Mouse (Mus musculus) cerebellum, postnatal 14 days (tissue): Measurements from ENCODE around the gene Rora.
A peak's percentile ranks its signal among the peaks of the same experiment; 100 is the strongest.

Experiments
- DNase-seq, 2 experiments: peaks; one replicate each; pipeline ENCODE4 v3.0.0; 2021; ENCODE audit warnings: mixed read lengths in 2 of 2

Rora gene

DNA sequence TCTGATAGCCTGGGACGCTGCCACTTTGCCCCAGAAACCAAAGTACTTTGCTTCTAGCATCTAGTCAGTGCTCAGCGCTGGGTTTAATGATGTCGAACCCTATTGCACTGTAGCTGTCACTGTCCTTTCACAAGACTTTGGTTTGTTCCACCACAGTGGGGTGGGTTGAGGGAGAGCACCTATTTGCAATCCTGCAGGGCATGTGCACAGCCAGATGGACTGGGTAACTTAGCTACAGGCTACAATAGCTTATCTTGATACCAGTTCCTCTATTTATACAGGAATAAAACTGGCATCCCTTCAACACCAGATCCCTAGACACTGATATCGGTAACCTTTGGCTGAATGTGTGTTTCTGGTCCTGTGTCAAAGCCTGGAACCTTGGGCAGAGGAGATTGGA lies 366.8 kb downstream of the Rora start:
- DNase-seq: no peak

GRCm38 (mm10) chr9:69021482-69021881 lies 367.9 kb downstream of the Rora start:
- no peak for DNase-seq

- no peak for DNase-seq
Measured at GRCm38 (mm10) chr9:69023314-69023713, 369.7 kb downstream of the Rora start.

DNA sequence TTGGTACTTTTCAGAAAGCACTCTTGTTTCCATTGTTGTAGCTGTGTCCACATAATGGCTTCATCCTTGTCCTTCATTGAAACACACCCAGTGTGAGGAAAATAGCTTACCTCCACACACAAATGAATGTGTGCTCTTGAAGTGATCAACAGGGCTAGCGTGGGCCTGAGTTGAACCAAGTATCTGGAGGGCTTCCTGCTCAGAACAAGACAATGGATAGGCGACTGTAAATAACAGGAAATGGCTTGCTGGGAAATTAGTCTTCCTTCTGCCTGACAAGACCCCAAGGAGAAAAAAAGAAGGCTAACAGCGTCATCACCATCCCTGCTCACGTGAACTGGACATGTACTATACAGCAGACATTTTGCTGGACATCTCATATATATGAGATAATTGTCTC lies 374.6 kb downstream of the Rora start:
- no peak for DNase-seq

GRCm38 (mm10) chr9:69034301-69034871 lies 380.8 kb downstream of the Rora start:
- no peak for DNase-seq

- DNase-seq: no peak
Measured at GRCm38 (mm10) chr9:69035456-69035855, 381.9 kb downstream of the Rora start.

DNA sequence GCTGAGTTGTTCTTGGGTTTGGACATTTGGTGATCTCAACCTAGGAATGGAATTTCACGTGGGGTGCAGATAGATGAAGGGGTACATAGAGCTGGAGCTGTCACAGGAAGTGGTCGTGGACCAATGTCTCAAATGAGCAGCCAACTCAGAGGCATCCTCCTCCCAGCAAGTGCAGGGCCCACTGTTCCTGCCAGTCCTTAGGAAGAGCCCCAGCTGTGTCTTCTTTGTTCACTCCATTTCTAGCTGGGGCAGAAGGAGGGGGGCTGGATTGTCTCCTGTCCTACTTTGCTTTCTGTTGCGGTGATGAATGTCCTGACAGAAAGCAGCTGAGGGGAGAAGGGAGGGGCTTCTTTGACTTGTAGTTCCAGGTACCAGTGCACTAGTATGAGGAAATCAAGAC lies 382.7 kb downstream of the Rora start:
- DNase-seq: no peak

DNA sequence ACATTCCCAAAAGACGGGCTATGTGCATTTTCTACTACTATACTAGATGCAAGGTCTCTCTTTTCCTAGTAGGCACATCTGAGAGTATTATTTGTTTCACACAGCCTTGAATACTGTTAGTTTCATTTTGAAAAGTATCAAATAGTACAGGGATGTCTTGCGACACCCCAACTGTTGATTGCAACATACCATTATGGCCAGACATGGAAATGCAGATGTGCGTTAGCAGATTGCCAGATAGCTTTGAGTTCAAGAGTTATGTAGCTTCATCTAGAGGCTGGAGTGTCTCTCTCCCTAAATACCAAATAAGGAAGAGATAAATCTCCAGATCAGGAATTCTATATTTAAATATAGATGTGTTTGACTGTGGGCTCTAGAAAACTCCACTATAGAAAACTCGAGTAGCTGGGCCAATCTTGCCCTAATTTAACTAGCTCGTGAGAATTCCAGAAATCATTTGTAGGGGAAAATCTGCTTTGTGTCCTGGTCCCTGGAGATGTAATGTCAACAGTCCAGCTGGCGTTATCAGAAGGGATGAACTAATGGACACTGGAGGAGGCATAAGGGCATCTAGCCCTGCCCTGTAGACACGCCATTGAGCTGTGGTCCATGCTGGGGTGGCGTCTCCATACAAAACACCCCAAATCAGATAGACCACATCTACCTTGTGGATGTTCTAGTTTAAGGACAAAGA lies 390.5 kb downstream of the Rora start:
- no peak for DNase-seq

- no peak for DNase-seq
Measured at GRCm38 (mm10) chr9:69044614-69045133, 391.1 kb downstream of the Rora start.

DNA sequence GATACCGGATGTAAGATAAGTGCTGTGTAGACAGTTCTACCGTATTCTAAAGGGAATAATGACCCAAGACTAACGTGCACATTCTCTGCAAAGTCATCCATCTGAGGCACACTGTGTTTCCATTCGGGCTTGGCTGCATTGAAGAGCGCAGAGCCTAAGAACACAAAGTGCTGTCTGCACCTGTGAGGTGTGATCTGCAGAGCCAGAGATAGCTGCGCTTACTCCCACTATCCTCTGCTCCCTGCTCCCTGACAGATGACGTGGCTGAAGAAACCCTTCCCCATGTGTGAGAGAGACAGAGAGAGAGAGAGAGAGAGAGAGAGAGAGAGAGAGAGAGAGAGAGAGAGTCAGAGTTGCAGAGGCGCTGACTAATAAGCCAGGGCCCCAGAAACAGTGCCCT lies 392.3 kb downstream of the Rora start:
- no peak for DNase-seq

GRCm38 (mm10) chr9:69050856-69051255 lies 397.3 kb downstream of the Rora start:
- no peak for DNase-seq

- no peak for DNase-seq
Measured at GRCm38 (mm10) chr9:69051890-69052289, 398.3 kb downstream of the Rora start.

- DNase-seq: peak; percentile 76 to 80
Measured at GRCm38 (mm10) chr9:69055302-69055701, 401.7 kb downstream of the Rora start.

- peak in 1 of 2 experiments; percentile 34 for DNase-seq
Measured at GRCm38 (mm10) chr9:69071203-69071867, 417.7 kb downstream of the Rora start.

DNA sequence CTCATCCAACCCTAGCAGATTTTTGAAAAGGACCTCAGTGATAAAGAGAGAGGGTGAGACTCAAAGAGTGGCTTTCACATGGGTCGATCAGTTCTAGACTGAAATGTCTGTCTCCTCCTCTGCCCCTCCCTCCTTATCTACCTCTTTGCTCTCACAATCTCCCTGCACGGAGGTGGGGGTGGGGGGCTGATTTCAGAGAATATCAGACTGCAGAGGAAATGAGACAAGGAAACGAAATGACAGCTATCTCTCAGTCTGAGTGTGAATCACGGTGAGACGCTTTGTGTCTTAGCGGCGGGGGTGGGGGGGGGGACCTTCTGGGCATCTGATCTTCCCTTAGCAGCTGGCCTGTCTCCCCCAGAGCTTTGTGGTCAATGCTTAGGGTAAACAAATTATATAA lies 419.7 kb downstream of the Rora start:
- no peak for DNase-seq

DNA sequence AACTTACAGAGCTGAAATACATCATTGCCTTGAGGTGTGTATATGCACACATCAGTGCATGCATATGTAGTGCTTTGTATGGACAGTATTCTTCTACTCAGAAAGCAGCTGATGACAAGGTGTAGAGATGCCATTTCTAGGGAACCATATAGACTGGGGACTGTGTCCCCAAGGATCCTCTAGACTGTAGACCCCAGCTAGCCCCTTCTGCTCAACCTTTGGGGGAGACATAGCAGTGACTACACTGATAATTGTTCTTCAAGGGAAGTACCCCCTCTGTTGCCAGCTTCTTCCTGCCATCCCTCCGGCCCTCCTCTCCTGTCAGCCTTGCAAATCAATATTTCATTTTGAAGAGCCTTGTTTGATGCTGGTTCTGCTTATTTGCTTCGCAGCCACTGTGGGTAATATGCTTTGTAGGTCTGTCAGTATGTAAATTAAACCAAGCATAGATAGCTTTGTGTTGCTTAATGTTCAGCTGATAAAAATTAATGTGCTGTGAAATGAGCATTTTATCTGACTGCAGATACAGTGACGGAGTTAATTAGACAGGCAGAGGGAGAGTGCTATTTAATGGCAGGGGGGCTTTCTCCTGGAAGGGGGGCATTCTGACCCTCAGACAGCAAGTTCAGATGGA lies 430.6 kb downstream of the Rora start:
- no peak for DNase-seq

DNA sequence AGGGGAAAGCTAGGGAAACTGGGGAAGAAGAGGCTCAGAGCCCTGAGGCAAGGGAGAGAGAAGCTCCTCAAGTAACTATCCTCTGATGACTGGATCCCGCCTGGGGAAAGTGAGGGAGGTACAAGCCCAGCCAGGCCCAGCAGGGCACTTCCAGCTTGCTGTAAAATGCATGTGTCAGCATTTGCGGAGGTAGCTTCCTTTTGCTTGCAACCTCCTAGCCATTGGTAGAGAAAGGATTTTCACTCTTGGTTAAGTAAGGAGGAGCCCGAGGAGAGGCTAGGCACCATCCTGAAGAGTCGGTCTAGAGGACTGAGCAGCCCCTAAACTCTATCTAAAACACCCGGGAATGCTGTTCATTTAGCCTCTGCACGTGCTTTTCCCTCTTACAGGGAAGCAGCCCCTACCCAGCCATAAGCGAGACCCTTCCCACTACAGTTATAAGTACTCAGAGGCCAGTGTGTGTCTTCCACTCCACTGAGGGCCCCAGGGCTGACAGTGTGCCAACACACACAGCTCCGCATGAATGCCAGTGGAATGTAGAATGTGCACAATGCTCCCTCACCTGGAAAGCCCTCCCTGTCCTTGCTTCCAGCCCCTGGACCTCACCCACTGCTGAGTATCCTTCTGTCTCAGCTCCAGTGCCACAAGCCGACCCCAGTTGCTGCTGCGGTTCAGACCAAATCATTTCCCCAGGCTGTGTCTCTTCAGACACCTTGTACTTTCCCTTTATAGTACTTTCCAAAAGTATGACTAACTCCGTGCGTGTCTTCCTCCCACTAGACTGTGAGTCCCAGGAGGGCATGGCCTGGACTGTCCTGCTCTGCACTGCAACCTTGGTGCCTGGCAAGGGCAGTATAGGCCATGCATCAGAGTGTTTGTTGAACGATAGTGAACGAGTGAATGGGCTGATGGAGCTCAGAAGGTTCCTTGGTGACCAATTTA lies 431.4 kb downstream of the Rora start:
- DNase-seq: peak; percentile 62 to 64

GRCm38 (mm10) chr9:69086844-69087243 lies 433.3 kb downstream of the Rora start:
- DNase-seq: no peak

- DNase-seq: no peak
Measured at GRCm38 (mm10) chr9:69087325-69087724, 433.7 kb downstream of the Rora start.

DNA sequence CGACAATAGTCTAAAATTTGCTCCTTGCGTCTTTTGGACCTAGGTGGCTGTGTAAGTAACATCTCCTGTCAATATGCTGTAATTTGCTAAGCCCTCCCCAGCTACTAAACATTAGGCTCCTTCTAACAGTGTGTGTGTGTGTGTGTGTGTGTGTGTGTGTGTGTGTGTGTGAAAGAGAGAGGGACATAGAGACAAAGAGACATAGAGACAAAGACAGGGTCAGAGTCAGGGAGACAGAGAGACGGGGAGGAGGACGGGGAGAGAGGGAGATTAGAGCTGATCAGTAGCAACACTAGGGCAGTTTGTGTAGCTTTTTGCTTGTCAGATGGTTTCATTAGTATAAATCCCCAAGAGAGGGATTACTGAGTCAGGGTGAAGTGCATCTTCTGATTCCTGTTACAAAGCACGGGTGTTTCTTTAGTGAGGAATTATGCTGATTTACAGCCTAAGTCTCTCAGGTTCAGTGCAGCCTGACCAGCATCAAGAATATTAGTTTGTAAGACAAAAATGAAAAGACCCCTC lies 437.2 kb downstream of the Rora start:
- no peak for DNase-seq

GRCm38 (mm10) chr9:69092119-69093013 lies 438.8 kb downstream of the Rora start:
- DNase-seq: peak; percentile 86 to 93
